Mouse (Mus musculus): ENCODE data around the gene Micu1.

DNA sequence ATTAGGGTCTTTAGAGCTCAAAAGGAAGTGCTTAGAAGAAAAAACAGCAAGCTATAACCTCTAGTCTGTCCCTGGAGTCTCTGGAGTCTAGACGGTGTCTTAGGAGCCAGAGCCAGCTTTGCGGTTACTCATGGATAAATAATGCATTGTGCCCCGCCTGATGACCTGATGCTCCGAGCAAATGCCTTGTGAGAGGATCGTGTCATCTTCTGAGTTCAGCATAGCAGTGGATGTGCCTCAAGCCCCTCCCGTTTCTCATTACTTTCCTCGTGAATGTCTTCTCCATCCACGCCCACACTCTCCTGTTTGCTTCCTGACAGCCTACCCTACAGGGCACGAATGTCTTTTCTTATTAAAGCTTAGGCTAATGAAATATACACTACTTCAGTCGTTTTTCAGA lies 97.9 kb downstream of the Micu1 start:
- no peak for TF ChIP-seq EP300 (IDR thresholded peaks at IDR 0.05; ENCODE audit: low read depth)
- no peak for TF ChIP-seq CTCF (IDR thresholded peaks at IDR 0.05; ENCODE audit: low read depth)
